Mouse (Mus musculus) liver, postnatal 0 days (tissue): ENCODE measurements at regions not wholly inside any gene's neighbourhood (a gene's known extent, or its start where the extent isn't known, plus 50 kb on each side); places are given as distances from the start of the nearest gene placed in this dataset.

Experiments
- ATAC-seq: fragments of 200-750 bp; cut with Nextera tagmentation; 2 replicates; pipeline ENCODE4 v1.8.0; 2017; ENCODE audit warnings: mild to moderate bottlenecking, moderate library complexity
- DNase-seq: peaks from one replicate; pipeline ENCODE4 v3.0.0-alpha.2; 2016
- H3K27ac ChIP-seq: fragments of 300-500 bp; sonication (generic); 2 replicates; pipeline ENCODE4 v1.5.1; 2014; ENCODE audit warnings: antibody characterized with exemption, moderate library complexity, mild to moderate bottlenecking, low read depth
- H3K27me3 ChIP-seq: fragments of 300-500 bp; sonication (generic); 2 replicates; pipeline ENCODE4 v1.6.1; 2014; ENCODE audit warnings: low read length, control low read depth, mixed read lengths; ENCODE audit not compliant: insufficient read depth
- H3K36me3 ChIP-seq: fragments of 300-500 bp; sonication (generic); replicated peaks from 2 replicates; pipeline ENCODE4 v1.6.1; 2014; ENCODE audit warnings: mild to moderate bottlenecking, control low read depth, low read length, moderate library complexity, mixed read lengths; ENCODE audit not compliant: insufficient read depth
- H3K4me1 ChIP-seq: fragments of 300-500 bp; sonication (generic); 2 replicates; pipeline ENCODE4 v1.6.1; 2014; ENCODE audit warnings: antibody characterized with exemption, mild to moderate bottlenecking, control low read depth; ENCODE audit not compliant: insufficient read depth
- H3K4me2 ChIP-seq: fragments of 300-500 bp; sonication (generic); 2 replicates; pipeline ENCODE4 v1.6.1; 2014; ENCODE audit warnings: low read depth, mild to moderate bottlenecking, low read length, moderate library complexity, mixed read lengths
- H3K4me3 ChIP-seq: fragments of 300-500 bp; sonication (generic); 2 replicates; pipeline ENCODE4 v1.5.1; 2014; ENCODE audit warnings: low read depth, low read length
- H3K9ac ChIP-seq: fragments of 300-500 bp; sonication (generic); replicated peaks from 2 replicates; pipeline ENCODE4 v1.6.1; 2014; ENCODE audit warnings: mild to moderate bottlenecking, moderate library complexity
- H3K9me3 ChIP-seq: fragments of 300-500 bp; sonication (generic); 2 replicates; pipeline ENCODE4 v1.6.1; 2016; ENCODE audit warnings: mild to moderate bottlenecking, control low read depth, low read length, mixed read lengths
- CTCF ChIP-seq: sonication (generic); IDR thresholded peaks from 2 replicates; pipeline ENCODE4 v1.5.1; 2016; ENCODE audit warnings: antibody characterized with exemption, low read depth
- EP300 ChIP-seq: IDR thresholded peaks from 2 replicates; pipeline ENCODE4 v1.6.1; 2016; ENCODE audit warnings: antibody characterized with exemption, low read depth, mild to moderate bottlenecking
- WGBS: fragments of 180-500 bp; shearing (Covaris S2); extraction: QIAGEN DNeasy Blood & Tissue Kit; methylation state at CpG from one replicate; pipeline ENCODE4 v1.1.7; 2014; ENCODE audit not compliant: insufficient replicate concordance; 5-methylcytosine and 5-hydroxymethylcytosine counted together

GRCm38 (mm10) chr4:95489059-95489458, 68.2 kb upstream of the Fggy start:
- Histone ChIP-seq H3K4me2 (no peak overlapping the region), H3K4me1 (peaks cover 9% of the 10 kb centered on the region; the same call in 1 of the 2 replicates), H3K36me3 (no peaks in the 10 kb centered on the region), H3K4me3 (no peak overlapping the region), H3K9ac (no peak overlapping the region), H3K27ac (peak overlapping the region; percentile 77), H3K9me3 (no peaks in the 10 kb centered on the region), H3K27me3 (no peaks in the 10 kb centered on the region)
- WGBS = 62% methylated on average over 2 of the region's 2 CpGs
- peak; percentile 69 for ATAC-seq
- DNase-seq = no peak
- TF ChIP-seq CTCF = no peak
- TF ChIP-seq EP300 = no peak

- Histone ChIP-seq H3K4me1 (no peaks in the 10 kb centered on the region), H3K27ac (no peak overlapping the region), H3K36me3 (no peaks in the 10 kb centered on the region), H3K9me3 (no peaks in the 10 kb centered on the region), H3K27me3 (no peaks in the 10 kb centered on the region), H3K4me2 (no peak overlapping the region), H3K9ac (no peak overlapping the region), H3K4me3 (no peak overlapping the region)
- ATAC-seq (no peak), DNase-seq (no peak)
- no peak for TF ChIP-seq EP300
- no peak for TF ChIP-seq CTCF
- 83% methylated on average over 3 of the region's 3 CpGs for WGBS
Measured at GRCm38 (mm10) chr4:95500265-95500664, 57.0 kb upstream of the Fggy start.

GRCm38 (mm10) chr4:95501164-95501563, 56.1 kb upstream of the Fggy start:
- no peaks in the 10 kb centered on the region for H3K27me3 ChIP-seq
- H3K36me3 ChIP-seq = no peaks in the 10 kb centered on the region
- no peaks in the 10 kb centered on the region for H3K9me3 ChIP-seq
- DNase-seq (no peak), ATAC-seq (no peak)
- no peak for TF ChIP-seq EP300
- no peak for TF ChIP-seq CTCF
- no peak overlapping the region for H3K27ac ChIP-seq
- no peak overlapping the region for H3K9ac ChIP-seq
- WGBS = 51% methylated on average over 2 of the region's 2 CpGs
- no peak overlapping the region for H3K4me2 ChIP-seq
- H3K4me1 ChIP-seq = no peaks in the 10 kb centered on the region
- no peak overlapping the region for H3K4me3 ChIP-seq

GRCm38 (mm10) chr4:95507141-95507945, 50.0 kb upstream of the Fggy start:
- H3K9me3 ChIP-seq = no peaks in the 10 kb centered on the region
- H3K27ac ChIP-seq = no peak overlapping the region
- no peak overlapping the region for H3K9ac ChIP-seq
- no peak overlapping the region for H3K4me3 ChIP-seq
- H3K4me1 ChIP-seq = peaks cover 6% of the 10 kb centered on the region; the same call in 1 of the 2 replicates
- no peak for DNase-seq
- no peak overlapping the region for H3K4me2 ChIP-seq
- H3K27me3 ChIP-seq = no peaks in the 10 kb centered on the region
- no peak for TF ChIP-seq EP300
- WGBS = 77% methylated on average over 7 of the region's 7 CpGs
- no peak for ATAC-seq
- H3K36me3 ChIP-seq = no peaks in the 10 kb centered on the region
